Mouse (Mus musculus) CD4-positive, CD25-positive, alpha-beta regulatory T cell, adult 2 months (primary cell): ENCODE data around the gene Tpcn2.

Experiments used
- DNase-seq: peaks from one replicate; pipeline ENCODE4 v3.0.0-alpha.2; 2012; ENCODE audit warnings: low read depth, low spot score

The Tpcn2 gene

DNA sequence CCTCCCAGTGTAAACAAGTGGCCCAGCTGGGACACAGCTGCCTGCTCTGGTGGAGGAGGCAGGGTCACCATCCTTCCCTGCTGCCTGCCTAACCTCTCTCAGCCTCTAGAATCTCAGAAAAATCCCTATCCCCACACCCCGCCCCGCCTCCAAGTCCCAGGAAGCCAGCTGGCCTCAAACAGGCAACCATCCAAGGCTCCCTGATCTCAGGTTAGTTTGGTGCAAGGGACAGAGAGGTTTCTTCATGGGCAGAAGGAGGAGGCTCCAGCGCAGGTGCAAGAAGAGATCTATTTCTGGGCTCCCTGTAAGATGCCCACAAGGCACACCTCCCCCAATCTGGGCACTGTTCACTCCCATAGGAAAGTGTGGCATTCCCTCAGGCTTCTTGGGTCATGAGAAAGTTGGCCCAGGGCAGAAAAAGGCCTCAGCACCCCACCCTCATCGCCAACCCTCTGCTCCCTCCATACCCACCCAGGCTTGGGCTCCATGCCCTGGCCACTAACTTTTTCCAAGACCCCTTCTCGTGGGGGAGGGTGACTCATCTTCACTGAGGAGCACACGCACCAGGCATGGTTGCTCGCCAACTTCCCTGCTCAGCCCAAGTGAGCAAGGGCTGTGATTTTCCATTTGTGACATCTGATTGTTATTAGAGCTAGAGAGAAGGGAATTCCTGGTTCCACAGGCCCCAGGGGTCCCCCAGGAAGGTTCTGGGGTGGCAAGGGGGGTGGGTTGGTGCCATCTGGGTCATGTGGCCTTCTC lies 15.9 kb upstream of the Tpcn2 start:
- DNase-seq, result no peak

DNA sequence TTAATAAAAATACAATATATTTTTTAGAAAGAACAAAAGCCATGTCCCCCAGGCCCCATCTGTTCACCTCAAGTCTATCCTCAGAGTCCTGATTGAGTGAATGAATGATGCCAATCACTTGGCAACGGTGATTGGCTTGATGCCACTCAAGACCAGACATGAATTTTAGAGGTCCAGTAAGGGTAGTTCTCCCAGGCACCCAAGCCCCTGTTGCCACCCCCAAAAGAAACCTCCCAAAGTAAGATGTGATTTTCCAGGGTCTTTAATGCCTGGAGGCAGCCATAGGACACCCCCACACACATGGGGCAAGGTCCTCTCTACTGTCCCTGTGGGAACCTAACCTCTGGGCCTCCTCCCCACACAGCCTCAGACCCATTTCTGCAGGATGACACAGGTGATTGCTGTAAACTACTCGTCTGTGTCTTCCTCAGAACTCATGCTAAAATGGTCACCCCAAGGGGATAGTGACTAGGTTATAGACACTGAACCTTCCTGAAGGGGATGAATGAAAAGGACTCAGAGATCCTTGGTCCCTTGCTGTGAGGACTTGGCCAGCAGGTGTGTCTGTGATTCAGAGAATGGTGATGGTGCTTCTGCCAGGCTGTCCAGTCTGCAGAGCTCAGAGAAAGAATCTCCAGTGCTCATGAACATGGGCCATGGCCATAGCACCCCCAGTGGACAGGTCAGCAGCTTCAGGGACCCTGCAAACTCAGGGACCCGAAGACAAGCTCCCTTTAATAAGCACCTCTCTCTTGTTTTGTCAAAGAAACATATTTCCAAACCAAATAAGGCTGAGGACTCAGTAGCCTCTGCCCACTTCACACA lies 15.1 kb upstream of the Tpcn2 start:
- DNase-seq, result no peak

DNA sequence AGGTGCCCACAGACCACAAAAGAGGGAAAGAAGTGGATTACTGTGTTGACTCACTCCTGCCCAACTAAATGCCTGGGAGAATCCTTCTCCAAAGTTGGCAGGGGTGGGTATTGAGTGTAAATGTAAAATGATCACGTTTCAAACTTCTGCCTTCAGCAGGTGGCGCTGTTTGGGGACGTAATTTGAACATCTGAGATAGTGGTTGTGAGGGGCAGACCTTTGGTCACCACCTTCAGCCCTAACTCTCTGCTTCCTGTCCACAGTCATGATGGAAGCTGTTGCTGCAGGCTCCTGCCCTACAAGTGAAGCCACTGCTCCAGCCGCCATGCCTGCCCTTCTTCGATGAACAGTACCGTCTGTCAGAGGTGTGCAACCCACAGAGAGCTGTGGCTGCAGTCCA lies 10.0 kb upstream of the Tpcn2 start:
- DNase-seq, result no peak

DNA sequence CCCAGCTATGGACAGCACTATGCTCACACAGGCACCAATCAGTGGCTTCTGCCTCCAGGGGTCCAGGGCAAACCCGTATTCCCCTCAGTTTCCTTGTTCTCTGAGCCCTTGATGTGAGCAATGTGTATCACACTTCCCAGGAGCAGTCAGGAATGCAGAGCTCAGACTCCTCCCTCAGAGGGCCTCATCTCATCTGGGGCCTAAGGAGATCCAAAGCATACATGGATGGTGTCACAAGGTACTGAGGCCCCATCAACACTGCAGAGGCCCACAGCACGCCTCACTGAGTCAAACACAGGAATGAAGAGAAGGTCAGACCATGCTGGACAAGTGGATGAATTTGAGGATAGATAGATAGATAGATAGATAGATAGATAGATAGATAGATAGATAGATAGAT lies 8.9 kb upstream of the Tpcn2 start:
- DNase-seq, result no peak

DNA sequence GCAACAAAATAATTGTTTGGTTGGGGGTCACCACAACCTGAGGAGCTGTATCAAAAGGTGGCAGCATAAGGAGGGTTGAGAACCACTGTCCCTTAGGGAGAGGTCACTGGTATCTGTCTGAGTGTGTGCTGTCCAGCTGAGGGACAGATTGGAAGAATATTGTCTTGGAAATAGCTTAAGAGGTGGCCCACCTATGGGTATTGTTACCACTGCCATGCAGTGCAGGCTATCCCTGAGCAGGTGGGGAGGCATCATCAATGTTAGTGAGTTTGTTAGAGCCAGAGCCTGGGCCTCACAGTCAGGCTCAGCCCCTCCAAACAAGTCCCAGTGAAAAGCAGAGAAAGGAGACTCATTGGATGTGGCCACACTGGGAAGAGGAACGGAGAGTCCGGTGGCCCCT lies 8.0 kb upstream of the Tpcn2 start:
- DNase-seq, result no peak

DNA sequence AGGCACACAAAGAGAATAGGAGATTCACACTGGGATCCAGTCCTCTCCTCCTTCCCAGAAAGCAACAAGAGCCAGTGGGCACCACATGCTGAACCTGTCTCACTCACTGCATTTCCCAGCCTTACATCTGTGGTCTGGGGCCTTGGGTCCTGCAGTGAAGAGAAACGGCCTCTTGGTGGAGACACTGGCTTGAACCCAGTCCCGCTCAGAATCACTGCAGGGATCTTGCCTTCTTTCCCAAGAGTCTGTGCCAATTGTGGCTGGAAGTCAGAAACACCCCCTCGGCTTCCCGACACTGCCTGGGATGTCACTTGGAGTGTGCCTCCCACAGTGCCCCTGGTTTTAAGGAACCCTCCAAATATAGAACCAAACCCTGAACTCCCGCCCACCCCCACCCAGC lies 5.5 kb upstream of the Tpcn2 start:
- DNase-seq, result no peak

DNA sequence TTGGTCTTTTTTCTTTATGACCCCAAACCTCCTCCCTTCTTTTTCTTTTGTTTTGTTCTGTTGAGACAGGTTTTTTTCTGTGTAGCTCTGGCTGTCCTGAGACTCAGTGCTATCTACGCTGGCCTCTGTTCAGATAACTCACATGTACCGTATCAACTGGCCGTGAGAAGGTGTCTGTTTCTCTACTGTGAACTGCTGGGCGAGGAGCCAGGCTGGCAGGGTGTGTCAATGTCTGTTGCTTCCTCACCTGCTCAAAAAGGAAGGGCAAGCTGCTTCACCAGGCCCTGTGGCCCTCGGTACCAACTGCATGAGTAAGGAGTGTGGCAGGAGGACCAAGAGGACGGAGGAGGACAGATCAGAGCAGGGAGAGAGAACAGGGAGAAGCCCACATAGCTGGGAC lies 3.6 kb upstream of the Tpcn2 start:
- no peak for DNase-seq

DNA sequence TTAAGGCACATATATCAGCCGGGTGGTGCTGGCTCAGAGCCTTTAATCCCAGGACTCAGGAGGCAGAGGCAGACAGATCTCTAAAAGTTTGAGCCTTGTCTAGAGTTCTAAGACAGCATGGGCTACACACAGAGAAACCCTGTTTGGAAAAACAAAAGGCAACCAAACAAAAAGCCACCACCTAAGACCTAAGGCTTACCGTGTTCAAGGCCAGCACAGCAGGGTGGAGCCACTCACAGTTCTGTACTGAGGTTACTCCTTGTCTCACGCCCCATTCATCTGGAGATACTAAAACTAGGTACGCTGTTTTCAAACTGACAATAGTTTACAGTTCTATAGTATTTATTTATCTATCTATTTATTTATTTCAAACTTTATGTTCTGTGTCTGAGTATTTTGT lies 1.7 kb upstream of the Tpcn2 start:
- DNase-seq, result no peak

DNA sequence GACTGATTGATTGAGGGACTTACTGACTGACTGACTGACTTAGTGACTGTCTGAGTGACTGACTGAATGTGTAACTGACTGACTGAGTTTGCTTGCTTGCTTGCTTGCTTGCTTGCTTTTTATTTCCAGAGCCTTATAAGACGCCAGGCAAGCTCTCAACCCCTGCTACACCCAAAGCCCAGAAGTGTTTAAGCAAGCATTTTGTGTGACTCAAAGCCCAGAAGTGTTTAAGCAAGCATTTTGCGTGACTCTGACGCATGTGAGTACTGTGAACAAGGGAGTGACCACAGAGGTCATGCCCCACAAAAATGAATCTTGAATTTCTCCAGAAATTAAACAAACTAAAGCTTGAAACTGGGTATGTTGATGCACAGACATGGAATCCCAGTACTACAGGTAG lies 482 bp upstream of the Tpcn2 start:
- DNase-seq, result peak; percentile 9

DNA sequence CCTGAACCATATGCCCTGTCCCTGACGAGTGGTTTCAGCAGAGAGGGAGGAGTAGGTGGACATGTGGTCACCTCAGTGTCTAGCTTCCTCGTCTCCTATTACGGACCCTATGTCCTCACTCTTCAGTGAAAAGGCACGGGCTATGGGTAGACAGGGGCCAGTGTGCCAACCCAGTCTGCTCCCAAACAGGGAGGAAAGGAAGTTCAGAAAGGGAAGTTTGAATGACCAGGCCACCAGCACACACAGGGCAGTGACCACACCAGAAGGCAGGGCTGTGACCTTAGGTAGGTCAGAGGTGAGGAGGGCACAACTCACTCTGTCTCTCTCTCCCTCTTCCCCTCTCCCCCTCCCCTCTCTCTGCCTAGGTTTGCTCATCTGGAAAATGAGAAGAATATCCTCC lies 770 bp downstream of the Tpcn2 start:
- peak; percentile 15 for DNase-seq

DNA sequence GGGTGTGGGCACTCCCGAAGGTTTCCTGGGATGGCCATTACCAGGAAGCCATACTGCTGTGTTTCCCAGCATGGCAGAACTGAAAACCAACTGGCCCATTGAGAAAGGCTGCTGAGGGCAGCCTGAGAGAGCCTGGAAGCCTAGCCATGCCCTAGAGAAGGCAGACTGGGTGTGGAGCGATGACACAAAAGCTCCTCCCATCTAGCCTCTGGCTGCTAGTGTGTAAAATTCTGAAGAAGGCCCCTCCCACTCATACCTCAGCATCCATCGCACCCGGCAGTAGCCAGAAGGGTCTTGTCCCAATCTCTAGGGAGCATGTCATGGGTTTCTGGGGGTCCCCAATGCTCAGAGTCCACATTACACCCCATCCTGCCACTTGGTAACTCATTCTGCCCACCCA lies 2.4 kb downstream of the Tpcn2 start:
- DNase-seq, result no peak

DNA sequence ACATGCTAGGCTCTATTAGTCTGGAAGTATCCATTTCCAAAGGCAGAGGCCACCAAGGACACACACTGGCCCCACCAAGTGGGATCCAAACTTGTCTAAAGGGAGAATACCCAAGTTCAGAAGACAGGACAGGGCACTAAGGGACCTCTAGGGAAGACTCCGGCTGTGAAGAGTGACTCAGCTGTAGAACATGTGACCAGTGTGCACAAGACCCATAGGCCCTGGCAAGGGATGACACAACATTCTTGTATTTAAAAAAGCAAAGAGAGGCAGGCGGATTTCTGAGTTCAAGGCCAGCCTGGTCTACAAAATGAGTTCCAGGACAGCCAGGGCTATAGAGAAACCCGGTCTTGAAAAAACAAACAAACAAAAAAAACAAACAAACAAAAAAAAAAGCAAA lies 8.3 kb downstream of the Tpcn2 start:
- DNase-seq, result no peak

DNA sequence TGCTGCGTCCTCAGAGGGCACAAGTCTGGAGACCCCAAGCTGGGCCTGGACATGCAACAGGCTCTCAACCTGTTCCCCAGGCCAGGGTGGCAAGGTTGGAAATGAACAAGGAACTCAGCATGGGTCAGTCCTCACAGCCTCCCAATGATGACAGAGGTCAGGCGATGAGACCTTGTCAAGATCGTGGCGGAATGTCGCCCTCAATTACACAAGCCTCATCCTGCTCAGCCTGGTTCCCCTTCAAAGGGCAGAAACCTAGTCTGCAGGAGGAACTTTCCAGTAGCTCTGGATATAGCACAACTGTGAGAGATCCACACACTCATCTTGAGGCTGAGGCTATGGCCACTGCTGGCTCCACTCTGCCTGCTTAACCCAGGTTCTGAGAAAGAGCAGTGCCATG lies 12.9 kb downstream of the Tpcn2 start:
- DNase-seq, result no peak

DNA sequence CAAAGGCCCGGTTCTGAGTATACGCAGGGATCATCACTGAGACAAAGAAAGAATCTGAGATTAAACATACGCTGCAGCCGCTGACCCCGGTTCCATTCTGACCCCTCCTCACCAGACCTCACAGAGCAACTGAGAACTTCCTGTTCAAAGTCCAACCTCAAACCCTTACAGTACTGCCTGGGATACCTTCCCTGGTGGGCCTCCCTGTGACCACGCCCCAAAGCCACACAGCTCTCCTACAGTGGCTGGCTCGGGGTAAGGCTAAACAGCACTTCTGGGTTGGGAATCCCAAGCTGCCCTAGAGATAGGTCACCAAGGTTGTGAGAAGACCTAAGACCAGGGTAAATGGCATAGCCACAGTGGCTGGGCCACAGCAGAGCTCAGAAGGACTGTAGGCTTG lies 14.9 kb downstream of the Tpcn2 start:
- no peak for DNase-seq

DNA sequence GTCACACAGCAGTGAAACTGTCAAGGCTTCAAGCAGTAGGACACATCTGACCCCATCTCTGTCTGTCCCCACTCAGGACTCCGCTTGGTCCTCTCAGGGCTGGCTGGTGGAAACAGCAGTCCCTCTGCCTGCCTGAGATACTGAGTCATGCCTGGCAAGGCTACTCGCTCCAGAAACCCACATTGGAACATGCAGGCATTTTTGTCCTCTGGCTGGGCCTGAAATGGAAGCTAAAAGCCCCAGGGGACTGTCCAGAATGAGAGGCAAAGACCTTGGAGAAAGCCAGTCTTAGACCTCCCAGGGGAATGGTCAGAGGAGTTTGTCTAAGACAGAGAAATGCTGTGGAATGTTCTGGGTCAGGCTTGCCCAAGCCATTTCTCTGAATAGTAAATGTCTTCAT lies 17.8 kb downstream of the Tpcn2 start:
- no peak for DNase-seq

DNA sequence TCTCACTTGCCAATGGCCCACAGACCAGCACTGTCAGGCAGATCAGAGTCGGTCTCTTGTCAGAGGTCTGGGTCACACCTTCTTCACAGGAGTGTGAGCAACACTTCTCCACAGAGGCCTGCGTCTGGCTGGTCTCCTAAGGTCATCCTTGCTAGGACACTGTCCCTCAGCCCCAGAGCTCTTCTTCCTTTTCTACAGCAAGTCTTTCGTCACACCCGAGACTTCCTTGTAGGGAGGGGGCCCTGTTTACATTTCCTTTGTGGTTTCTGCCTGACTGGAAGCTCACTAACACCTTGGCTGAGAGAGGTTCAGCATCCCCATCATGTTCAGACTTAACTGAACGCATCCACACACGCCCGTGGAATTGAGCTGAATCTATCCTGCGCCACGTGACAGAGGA lies 19.6 kb downstream of the Tpcn2 start:
- DNase-seq, result no peak

DNA sequence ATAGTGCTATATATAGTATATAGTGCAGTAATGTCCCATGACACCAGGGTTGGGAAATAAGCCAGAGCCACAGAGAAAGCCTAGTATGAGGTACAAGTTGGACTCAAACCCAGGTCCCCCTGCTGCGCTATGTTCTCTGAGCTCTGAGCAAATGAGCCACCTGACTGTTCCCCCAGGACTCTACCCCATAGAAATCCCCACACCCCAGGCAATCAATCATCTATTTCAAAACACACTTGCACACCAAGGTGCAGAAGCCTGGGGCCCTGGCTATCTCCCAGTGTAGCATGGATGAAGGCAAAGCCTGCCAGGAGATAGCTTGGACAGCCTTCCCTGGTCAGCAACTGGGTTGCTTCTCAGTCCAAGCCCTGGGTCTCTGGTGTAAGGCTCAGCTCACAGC lies 27.7 kb downstream of the Tpcn2 start:
- no peak for DNase-seq

DNA sequence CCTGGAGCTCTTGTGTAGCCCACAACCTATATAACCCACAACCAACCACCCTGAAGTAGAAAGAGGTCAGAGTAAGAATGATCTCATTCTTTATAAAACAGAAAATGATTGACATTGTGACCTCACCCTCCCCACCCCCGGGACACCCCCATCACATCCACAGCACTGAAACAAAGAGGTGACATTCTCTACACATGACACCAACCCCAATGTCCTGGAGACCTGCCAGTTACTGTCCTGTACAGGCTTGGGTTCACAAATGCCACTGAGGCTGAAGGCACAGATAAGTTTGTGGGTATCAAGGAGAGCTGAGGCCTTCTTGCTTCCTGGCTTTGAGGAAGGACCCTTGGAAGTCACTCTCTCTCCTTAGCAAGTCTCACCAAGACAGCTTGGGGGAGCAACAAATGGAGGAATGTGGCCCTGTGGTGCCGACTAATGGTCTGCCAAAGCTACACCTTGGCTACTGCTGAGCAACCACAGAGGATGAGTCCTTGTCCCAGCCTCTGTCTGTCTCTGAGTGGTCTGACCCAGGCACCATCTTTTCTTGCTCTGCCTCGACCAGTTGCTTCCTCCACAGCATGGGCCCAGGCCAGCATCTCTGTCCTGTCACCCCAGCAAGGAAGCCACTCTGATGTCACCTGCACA lies 29.7 kb downstream of the Tpcn2 start:
- no peak for DNase-seq

DNA sequence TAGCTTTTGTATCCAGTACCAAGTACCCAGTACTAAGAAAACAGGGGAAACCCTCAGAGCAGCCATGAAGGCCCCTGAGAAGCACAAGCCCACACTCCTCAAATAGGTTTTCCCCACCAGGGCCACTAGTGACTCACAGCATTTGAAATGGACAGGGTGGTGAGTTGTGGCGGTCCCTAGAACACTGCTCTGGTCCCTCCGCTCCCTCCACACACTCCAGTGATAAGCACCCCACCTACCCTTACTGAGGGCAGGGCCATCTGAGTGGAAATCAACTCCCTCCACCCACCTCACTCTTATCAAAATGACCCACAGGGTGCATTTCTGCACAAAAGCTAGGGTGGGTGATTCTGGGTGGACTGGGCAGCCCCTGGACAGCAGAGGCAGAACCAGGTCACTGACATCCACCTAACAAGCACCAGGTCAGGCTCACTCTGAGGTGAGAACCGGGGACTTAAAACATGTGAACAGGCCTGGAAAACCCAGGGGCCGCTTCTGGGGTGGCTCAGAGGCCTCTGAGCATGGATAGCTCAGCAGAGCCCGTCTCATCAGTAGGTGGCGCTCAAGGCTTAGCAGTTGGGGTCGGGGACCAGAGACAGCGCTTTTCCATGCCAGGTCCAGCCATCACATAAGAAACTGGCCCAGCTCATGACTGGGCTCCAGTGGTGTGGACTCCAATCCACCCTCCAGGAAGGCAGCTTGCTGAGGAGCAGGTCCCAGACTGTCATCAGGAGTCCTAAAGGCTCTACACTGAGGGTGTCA lies 30.9 kb downstream of the Tpcn2 start:
- DNase-seq, result peak; percentile 69

DNA sequence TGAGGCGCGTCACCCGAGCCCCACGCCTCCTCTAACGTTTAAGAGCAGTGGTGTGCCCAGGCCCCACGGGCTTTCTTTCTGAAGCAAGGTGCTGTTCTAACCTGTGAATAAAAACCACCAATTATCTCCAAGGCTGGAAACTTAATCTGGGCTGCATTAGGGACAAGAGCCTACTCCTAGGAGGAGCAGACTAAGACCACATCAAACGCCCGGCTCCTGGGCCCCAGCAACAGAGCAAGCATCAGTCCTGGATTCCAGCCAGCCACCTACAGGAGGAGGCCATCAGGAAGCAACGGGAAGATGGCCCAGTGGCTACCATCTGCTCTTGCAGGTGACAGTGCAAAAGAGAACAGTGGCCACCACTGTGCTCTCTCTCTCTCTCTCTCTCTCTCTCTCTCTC lies 33.6 kb downstream of the Tpcn2 start:
- no peak for DNase-seq

DNA sequence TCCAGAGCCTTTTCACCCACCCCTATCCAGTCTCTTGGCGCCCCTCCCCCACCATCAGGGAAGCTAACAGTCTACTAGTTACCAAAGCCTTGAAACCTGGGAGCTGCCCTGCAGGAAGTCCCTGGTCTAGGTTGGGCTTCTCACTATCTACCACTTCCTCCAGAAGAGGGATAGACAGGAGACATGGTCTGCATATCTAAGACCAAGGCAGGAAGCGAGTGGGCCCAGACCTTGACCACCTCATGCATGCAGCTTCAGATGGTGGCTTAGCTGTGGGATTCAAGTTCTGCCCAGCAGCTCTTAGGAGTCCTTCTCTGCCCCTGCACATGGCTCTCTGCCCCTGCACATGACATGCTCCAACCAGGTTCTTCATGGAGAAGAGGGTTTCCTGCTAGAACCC lies 34.9 kb downstream of the Tpcn2 start:
- no peak for DNase-seq
